Mouse (Mus musculus) liver, embryonic 16.5 days (tissue): ENCODE measurements around the gene Abcb10. TPM values are rescaled to one million over a fixed set of nuclear protein-coding genes. Genes with fewer than 3 reads are reported as not detected.

Source experiments
- ATAC-seq: fragments of 200-750 bp; cut with Nextera tagmentation; 2 replicates; pipeline ENCODE4 v1.8.0; 2017; ENCODE audit warnings: low read depth, mild to moderate bottlenecking, moderate number of reproducible peaks, moderate library complexity
- H3K27ac ChIP-seq: fragments of 300-500 bp; sonication (generic); 2 replicates; pipeline ENCODE4 v1.5.1; 2014; ENCODE audit warnings: mild to moderate bottlenecking, low read length
- H3K27me3 ChIP-seq: fragments of 300-500 bp; sonication (generic); 2 replicates; pipeline ENCODE4 v1.6.1; 2014; ENCODE audit warnings: low read depth, low read length, mixed read lengths; ENCODE audit not compliant: control insufficient read depth, insufficient read depth
- H3K36me3 ChIP-seq: fragments of 300-500 bp; sonication (generic); 2 replicates; pipeline ENCODE4 v1.6.1; 2014; ENCODE audit warnings: mild to moderate bottlenecking; ENCODE audit not compliant: control insufficient read depth, insufficient read depth
- H3K4me1 ChIP-seq: fragments of 300-500 bp; sonication (generic); 2 replicates; pipeline ENCODE4 v1.6.1; 2014; ENCODE audit warnings: low read depth, low read length, mixed read lengths; ENCODE audit not compliant: control insufficient read depth
- H3K4me2 ChIP-seq: fragments of 300-500 bp; sonication (generic); 2 replicates; pipeline ENCODE4 v1.6.1; 2014; ENCODE audit warnings: low read depth, low read length, mixed read lengths
- H3K4me3 ChIP-seq: fragments of 300-500 bp; sonication (generic); 2 replicates; pipeline ENCODE4 v1.5.1; 2014; ENCODE audit warnings: low read depth, mild to moderate bottlenecking, low read length
- H3K9ac ChIP-seq: fragments of 300-500 bp; sonication (generic); 2 replicates; pipeline ENCODE4 v1.6.1; 2014; ENCODE audit warnings: low read depth, low read length
- H3K9me3 ChIP-seq: fragments of 300-500 bp; sonication (generic); replicated peaks from 2 replicates; pipeline ENCODE4 v1.6.1; 2016; ENCODE audit warnings: low read length; ENCODE audit not compliant: control insufficient read depth
- WGBS: fragments of 180-500 bp; shearing (Covaris S2); extraction: QIAGEN DNeasy Blood & Tissue Kit; methylation state at CpG from one replicate; pipeline ENCODE4 v1.1.7; 2014; ENCODE audit not compliant: insufficient replicate concordance; 5-methylcytosine and 5-hydroxymethylcytosine counted together
- polyA plus RNA-seq: library from polyadenylated mRNA; unstranded; fragments of >200 nt; fragmentation: Nextera tagmentation; extraction: Ambion mirVana; gene quantifications from 2 replicates; pipeline ENCODE4 v1.2.1, GENCODE M21; 2015

Gene Abcb10
- polyA plus RNA-seq, 1 experiment from 2014 or later, result 130 TPM

GRCm38 (mm10) chr8:124011989-124012586 lies 29.2 kb upstream of the Abcb10 start:
- Histone ChIP-seq H3K4me2 (peak overlapping the region; percentile 14; the same call in 1 of the 2 replicates), H3K27me3 (no peaks in the 10 kb centered on the region), H3K9me3 (no peaks in the 10 kb centered on the region), H3K4me1 (peaks cover 40% of the 10 kb centered on the region), H3K36me3 (peaks cover 23% of the 10 kb centered on the region), H3K4me3 (no peak overlapping the region), H3K9ac (no peak overlapping the region), H3K27ac (no peak overlapping the region)
- 88% methylated on average over 3 of the region's 3 CpGs for WGBS
- ATAC-seq, result no peak

- no peak overlapping the region for H3K9ac ChIP-seq
- peak overlapping the region; percentile 14; the same call in 1 of the 2 replicates for H3K4me2 ChIP-seq
- no peaks in the 10 kb centered on the region for H3K27me3 ChIP-seq
- peaks cover 27% of the 10 kb centered on the region for H3K36me3 ChIP-seq
- no peaks in the 10 kb centered on the region for H3K9me3 ChIP-seq
- H3K4me1 ChIP-seq, result peaks cover 36% of the 10 kb centered on the region
- no peak overlapping the region for H3K4me3 ChIP-seq
- 18% methylated on average over 3 of the region's 3 CpGs for WGBS
- ATAC-seq, result 0 out of 2 replicates have a peak, but pooled peaks have one; percentile 13
- no peak overlapping the region for H3K27ac ChIP-seq
Measured at GRCm38 (mm10) chr8:124011580-124011979, 28.7 kb upstream of the Abcb10 start.

- no peak for ATAC-seq
- Histone ChIP-seq H3K4me3 (no peak overlapping the region), H3K4me2 (no peak overlapping the region), H3K9ac (no peak overlapping the region), H3K36me3 (peaks cover 49% of the 10 kb centered on the region), H3K9me3 (no peaks in the 10 kb centered on the region), H3K27me3 (no peaks in the 10 kb centered on the region), H3K27ac (no peak overlapping the region), H3K4me1 (peaks cover 20% of the 10 kb centered on the region)
- WGBS, result 61% methylated on average over 6 of the region's 6 CpGs
Measured at GRCm38 (mm10) chr8:124007829-124008228, 24.9 kb upstream of the Abcb10 start.

- WGBS, result 86% methylated on average over 10 of the region's 10 CpGs
- Histone ChIP-seq H3K9me3 (no peaks in the 10 kb centered on the region), H3K4me2 (no peak overlapping the region), H3K4me1 (no peaks in the 10 kb centered on the region), H3K4me3 (no peak overlapping the region), H3K36me3 (peaks cover 50% of the 10 kb centered on the region), H3K27ac (no peak overlapping the region), H3K27me3 (no peaks in the 10 kb centered on the region), H3K9ac (no peak overlapping the region)
- peak; percentile 72 for ATAC-seq
Measured at GRCm38 (mm10) chr8:124002546-124003108, 19.7 kb upstream of the Abcb10 start.

- ATAC-seq, result no peak
- WGBS, result 90% methylated on average over 2 of the region's 2 CpGs
Measured at GRCm38 (mm10) chr8:123999568-123999967, 16.6 kb upstream of the Abcb10 start.

GRCm38 (mm10) chr8:123993997-123994396 lies 11.1 kb upstream of the Abcb10 start:
- ATAC-seq, result no peak
- H3K4me2 ChIP-seq, result no peak overlapping the region
- H3K27ac ChIP-seq, result no peak overlapping the region
- H3K9ac ChIP-seq, result no peak overlapping the region
- no peak overlapping the region for H3K4me3 ChIP-seq
- peaks cover 33% of the 10 kb centered on the region for H3K4me1 ChIP-seq
- H3K36me3 ChIP-seq, result peaks cover 19% of the 10 kb centered on the region
- no peaks in the 10 kb centered on the region for H3K9me3 ChIP-seq
- WGBS, result 75% methylated on average over 3 of the region's 3 CpGs
- H3K27me3 ChIP-seq, result no peaks in the 10 kb centered on the region

More at GRCm38 (mm10) chr8:123999568-123999967, 16.6 kb upstream of the Abcb10 start:
- Histone ChIP-seq H3K4me1 (no peaks in the 10 kb centered on the region), H3K36me3 (peaks cover 45% of the 10 kb centered on the region), H3K27me3 (no peaks in the 10 kb centered on the region), H3K4me2 (no peak overlapping the region), H3K9me3 (no peaks in the 10 kb centered on the region), H3K27ac (no peak overlapping the region), H3K4me3 (no peak overlapping the region), H3K9ac (no peak overlapping the region)

- Histone ChIP-seq H3K9ac (no peak overlapping the region), H3K36me3 (peaks cover 16% of the 10 kb centered on the region), H3K27me3 (no peaks in the 10 kb centered on the region), H3K4me1 (peaks cover 35% of the 10 kb centered on the region), H3K27ac (no peak overlapping the region), H3K9me3 (no peaks in the 10 kb centered on the region), H3K4me3 (no peak overlapping the region), H3K4me2 (no peak overlapping the region)
- 81% methylated on average over 5 of the region's 5 CpGs for WGBS
- ATAC-seq, result no peak
Measured at GRCm38 (mm10) chr8:123993597-123993996, 10.7 kb upstream of the Abcb10 start.

- H3K9me3 ChIP-seq, result no peaks in the 10 kb centered on the region
- peak overlapping the region; percentile 44; the same call in 1 of the 2 replicates for H3K27ac ChIP-seq
- H3K4me1 ChIP-seq, result peaks cover 41% of the 10 kb centered on the region
- H3K4me2 ChIP-seq, result no peak overlapping the region
- no peak overlapping the region for H3K4me3 ChIP-seq
- H3K27me3 ChIP-seq, result no peaks in the 10 kb centered on the region
- H3K36me3 ChIP-seq, result peaks cover 13% of the 10 kb centered on the region
- no peak for ATAC-seq
- peak overlapping the region; percentile 7; the same call in 1 of the 2 replicates for H3K9ac ChIP-seq
- 68% methylated on average over 8 of the region's 8 CpGs for WGBS
Measured at GRCm38 (mm10) chr8:123992587-123992986, 9.7 kb upstream of the Abcb10 start.

GRCm38 (mm10) chr8:123990277-123991049 lies 7.5 kb upstream of the Abcb10 start:
- ATAC-seq, result peak; percentile 37
- 28% methylated on average over 13 of the region's 13 CpGs for WGBS

More at GRCm38 (mm10) chr8:123990277-123991049, 7.5 kb upstream of the Abcb10 start:
- peaks cover 56% of the 10 kb centered on the region for H3K4me1 ChIP-seq
- H3K27me3 ChIP-seq, result no peaks in the 10 kb centered on the region
- H3K36me3 ChIP-seq, result 0 out of 2 replicates have a peak, but pooled peaks cover 2% of the 10 kb centered on the region
- H3K4me2 ChIP-seq, result peak overlapping the region; percentile 85
- peak overlapping the region; percentile 79 for H3K9ac ChIP-seq
- peak overlapping the region; percentile 99 for H3K27ac ChIP-seq
- H3K4me3 ChIP-seq, result peak overlapping the region; percentile 53
- H3K9me3 ChIP-seq, result no peaks in the 10 kb centered on the region
